Mouse (Mus musculus): ENCODE results near the gene Pdss2. TPM values are rescaled to one million over a fixed set of nuclear protein-coding genes. Genes with fewer than 3 reads are reported as not detected.

Pdss2 gene
- polyA plus RNA-seq, 1 experiment = 16.7 TPM

GRCm38 (mm10) chr10:43480227-43480849 is 259.1 kb downstream of the Pdss2 start:
- Histone ChIP-seq H3K27ac (replicated peaks; ENCODE audit: low read depth, low read length) (peak overlapping the region; percentile 74), H3K4me3 (ENCODE audit: insufficient read depth, low read depth, low read length) (peak overlapping the region; percentile 93), H3K4me1 (ENCODE audit: control insufficient read depth, insufficient read depth, insufficient read length, low read length) (peaks cover 12% of the 10 kb centered on the region)

- no peak overlapping the region for H3K4me3 ChIP-seq (ENCODE audit: insufficient read depth, low read depth, low read length)
- H3K27ac ChIP-seq (replicated peaks; ENCODE audit: low read depth, low read length) = peak overlapping the region; percentile 32
- peaks cover 15% of the 10 kb centered on the region for H3K4me1 ChIP-seq (ENCODE audit: control insufficient read depth, insufficient read depth, insufficient read length, low read length)
Measured at GRCm38 (mm10) chr10:43481179-43481578, 259.9 kb downstream of the Pdss2 start.

GRCm38 (mm10) chr10:43482021-43482420 is 260.7 kb downstream of the Pdss2 start:
- Histone ChIP-seq H3K27ac (replicated peaks; ENCODE audit: low read depth, low read length) (peak overlapping the region; percentile 88; the same call in 1 of the 2 replicates), H3K4me3 (ENCODE audit: insufficient read depth, low read depth, low read length) (no peak overlapping the region), H3K4me1 (ENCODE audit: control insufficient read depth, insufficient read depth, insufficient read length, low read length) (peaks cover 18% of the 10 kb centered on the region)

- Histone ChIP-seq H3K4me1 (ENCODE audit: control insufficient read depth, insufficient read depth, insufficient read length, low read length) (peaks cover 25% of the 10 kb centered on the region), H3K27ac (replicated peaks; ENCODE audit: low read depth, low read length) (peak overlapping the region; percentile 88), H3K4me3 (ENCODE audit: insufficient read depth, low read depth, low read length) (no peak overlapping the region)
Measured at GRCm38 (mm10) chr10:43483426-43483995, 262.2 kb downstream of the Pdss2 start.

GRCm38 (mm10) chr10:43485751-43486268 is 264.5 kb downstream of the Pdss2 start:
- peak overlapping the region; percentile 99 for H3K27ac ChIP-seq (replicated peaks; ENCODE audit: low read depth, low read length)

GRCm38 (mm10) chr10:43487441-43488010 is 266.2 kb downstream of the Pdss2 start:
- Histone ChIP-seq H3K4me3 (ENCODE audit: insufficient read depth, low read depth, low read length) (no peak overlapping the region), H3K27ac (replicated peaks; ENCODE audit: low read depth, low read length) (peak overlapping the region; percentile 80), H3K4me1 (ENCODE audit: control insufficient read depth, insufficient read depth, insufficient read length, low read length) (peaks cover 33% of the 10 kb centered on the region)

More at GRCm38 (mm10) chr10:43485751-43486268, 264.5 kb downstream of the Pdss2 start:
- H3K4me3 ChIP-seq (ENCODE audit: insufficient read depth, low read depth, low read length) = no peak overlapping the region
- peaks cover 37% of the 10 kb centered on the region for H3K4me1 ChIP-seq (ENCODE audit: control insufficient read depth, insufficient read depth, insufficient read length, low read length)

GRCm38 (mm10) chr10:43488258-43488657 is 267.0 kb downstream of the Pdss2 start:
- no peak overlapping the region for H3K4me3 ChIP-seq (ENCODE audit: insufficient read depth, low read depth, low read length)
- H3K4me1 ChIP-seq (ENCODE audit: control insufficient read depth, insufficient read depth, insufficient read length, low read length) = peaks cover 33% of the 10 kb centered on the region
- H3K27ac ChIP-seq (replicated peaks; ENCODE audit: low read depth, low read length) = peak overlapping the region; percentile 70; the same call in 1 of the 2 replicates

GRCm38 (mm10) chr10:43489139-43489538 is 267.9 kb downstream of the Pdss2 start:
- H3K4me3 ChIP-seq (ENCODE audit: insufficient read depth, low read depth, low read length) = no peak overlapping the region
- H3K27ac ChIP-seq (replicated peaks; ENCODE audit: low read depth, low read length) = no peak overlapping the region; the same call in 1 of the 2 replicates

GRCm38 (mm10) chr10:43489550-43489949 is 268.3 kb downstream of the Pdss2 start:
- peaks cover 29% of the 10 kb centered on the region for H3K4me1 ChIP-seq (ENCODE audit: control insufficient read depth, insufficient read depth, insufficient read length, low read length)
- H3K27ac ChIP-seq (replicated peaks; ENCODE audit: low read depth, low read length) = no peak overlapping the region
- no peak overlapping the region for H3K4me3 ChIP-seq (ENCODE audit: insufficient read depth, low read depth, low read length)

More at GRCm38 (mm10) chr10:43489139-43489538, 267.9 kb downstream of the Pdss2 start:
- peaks cover 33% of the 10 kb centered on the region for H3K4me1 ChIP-seq (ENCODE audit: control insufficient read depth, insufficient read depth, insufficient read length, low read length)

- Histone ChIP-seq H3K27ac (replicated peaks; ENCODE audit: low read depth, low read length) (no peak overlapping the region), H3K4me1 (ENCODE audit: control insufficient read depth, insufficient read depth, insufficient read length, low read length) (peaks cover 28% of the 10 kb centered on the region), H3K4me3 (ENCODE audit: insufficient read depth, low read depth, low read length) (no peak overlapping the region)
Measured at GRCm38 (mm10) chr10:43490034-43490433, 268.7 kb downstream of the Pdss2 start.

GRCm38 (mm10) chr10:43490846-43491245 is 269.6 kb downstream of the Pdss2 start:
- peaks cover 25% of the 10 kb centered on the region for H3K4me1 ChIP-seq (ENCODE audit: control insufficient read depth, insufficient read depth, insufficient read length, low read length)
- no peak overlapping the region for H3K4me3 ChIP-seq (ENCODE audit: insufficient read depth, low read depth, low read length)
- H3K27ac ChIP-seq (replicated peaks; ENCODE audit: low read depth, low read length) = peak overlapping the region; percentile 64

GRCm38 (mm10) chr10:43502599-43502998 is 281.3 kb downstream of the Pdss2 start:
- Histone ChIP-seq H3K27ac (replicated peaks; ENCODE audit: low read depth, low read length) (no peak overlapping the region), H3K4me1 (ENCODE audit: control insufficient read depth, insufficient read depth, insufficient read length, low read length) (no peaks in the 10 kb centered on the region), H3K4me3 (ENCODE audit: insufficient read depth, low read depth, low read length) (no peak overlapping the region)

GRCm38 (mm10) chr10:43504291-43504690 is 283.0 kb downstream of the Pdss2 start:
- Histone ChIP-seq H3K4me3 (ENCODE audit: insufficient read depth, low read depth, low read length) (no peak overlapping the region), H3K4me1 (ENCODE audit: control insufficient read depth, insufficient read depth, insufficient read length, low read length) (no peaks in the 10 kb centered on the region), H3K27ac (replicated peaks; ENCODE audit: low read depth, low read length) (no peak overlapping the region)

GRCm38 (mm10) chr10:43507051-43507450 is 285.8 kb downstream of the Pdss2 start:
- Histone ChIP-seq H3K4me1 (ENCODE audit: control insufficient read depth, insufficient read depth, insufficient read length, low read length) (no peaks in the 10 kb centered on the region), H3K4me3 (ENCODE audit: insufficient read depth, low read depth, low read length) (no peak overlapping the region), H3K27ac (replicated peaks; ENCODE audit: low read depth, low read length) (no peak overlapping the region)

GRCm38 (mm10) chr10:43509228-43509627 is 287.9 kb downstream of the Pdss2 start:
- Histone ChIP-seq H3K27ac (replicated peaks; ENCODE audit: low read depth, low read length) (no peak overlapping the region), H3K4me1 (ENCODE audit: control insufficient read depth, insufficient read depth, insufficient read length, low read length) (no peaks in the 10 kb centered on the region), H3K4me3 (ENCODE audit: insufficient read depth, low read depth, low read length) (no peak overlapping the region)

All from brown adipose tissue, adult 24 weeks (tissue).